Mouse (Mus musculus): Measurements from ENCODE around the gene Chrnb1. TPM values are rescaled to one million over a fixed set of nuclear protein-coding genes. Genes with fewer than 3 reads are reported as not detected.

The Chrnb1 gene
- total RNA-seq, 2 experiments from 2014 or later: 36.2 to 53.1 TPM

Other genes starting within 250 kb of the Chrnb1 start
- gene Dnah2, start 246.8 kb downstream of the Chrnb1 start, total RNA-seq (2021): under 1 TPM; 0.03 to 0.48 TPM
- under 1 TPM; 0.35 to 0.69 TPM for gene Efnb3, start 235.7 kb downstream of the Chrnb1 start, total RNA-seq (2021)
- gene Wrap53, start 215.7 kb downstream of the Chrnb1 start, total RNA-seq (2021): 1 to 10 TPM; 3.4 to 3.7 TPM
- gene Trp53, start 215.6 kb downstream of the Chrnb1 start, total RNA-seq (2021): 10 to 100 TPM; 12.2 to 12.7 TPM
- gene Atp1b2, start 190.0 kb downstream of the Chrnb1 start, total RNA-seq (2021): 100 to 1,000 TPM; 365 to 378 TPM
- under 1 TPM in 1 of 2 experiments, not detected in 1; 0.62 TPM for gene Shbg, start 178.0 kb downstream of the Chrnb1 start, total RNA-seq (2021)
- gene Sat2, start 173.9 kb downstream of the Chrnb1 start, total RNA-seq (2021): 1 to 10 TPM; 2.3 to 2.8 TPM
- gene Fxr2, start 163.0 kb downstream of the Chrnb1 start, total RNA-seq (2021): 10 to 100 TPM; 76.0 to 77.1 TPM
- gene Sox15, start 140.6 kb downstream of the Chrnb1 start, total RNA-seq (2021): not detected
- 10 to 100 TPM in 1 of 2 experiments, 1 to 10 TPM in 1; 6.6 to 10.0 TPM for gene Mpdu1, start 133.3 kb downstream of the Chrnb1 start, total RNA-seq (2021)
- gene Cd68, start 129.8 kb downstream of the Chrnb1 start, total RNA-seq (2021): 1 to 10 TPM; 1.3 to 9.1 TPM
- gene Eif4a1, start 123.5 kb downstream of the Chrnb1 start, total RNA-seq (2021): 100 to 1,000 TPM in 1 of 2 experiments, 10 to 100 TPM in 1; 99.8 to 102 TPM
- 10 to 100 TPM; 19.1 to 23.5 TPM for gene Senp3, start 113.9 kb downstream of the Chrnb1 start, total RNA-seq (2021)
- 1 to 10 TPM in 1 of 2 experiments, under 1 TPM in 1; 0.67 to 1.5 TPM for gene Tnfsf13, start 110.2 kb downstream of the Chrnb1 start, total RNA-seq (2021)
- 10 to 100 TPM in 1 of 2 experiments, 1 to 10 TPM in 1; 8.3 to 11.6 TPM for gene Tnfsf12, start 100.1 kb downstream of the Chrnb1 start, total RNA-seq (2021)
- 1 to 10 TPM in 1 of 2 experiments, under 1 TPM in 1; 0.87 to 2.1 TPM for gene Tnfsfm13, start 99.8 kb downstream of the Chrnb1 start, total RNA-seq (2021)
- 10 to 100 TPM; 24.7 to 27.5 TPM for gene Polr2a, start 37.3 kb downstream of the Chrnb1 start, total RNA-seq (2021)
- not detected for gene Slc35g3, start 34.0 kb downstream of the Chrnb1 start, total RNA-seq (2021)
- gene Zbtb4, start 30.0 kb downstream of the Chrnb1 start, total RNA-seq (2021): 10 to 100 TPM; 23.0 to 28.1 TPM
- 1 to 10 TPM; 6.3 to 6.7 TPM for gene Fgf11, start 5.9 kb upstream of the Chrnb1 start, total RNA-seq (2021)
- under 1 TPM; 0.18 to 0.35 TPM for gene Tmem102, start 9.7 kb upstream of the Chrnb1 start, total RNA-seq (2021)
- not detected for gene Gm39566, start 19.4 kb upstream of the Chrnb1 start, total RNA-seq (2021)
- gene Spem2, start 22.5 kb upstream of the Chrnb1 start, total RNA-seq (2021): not detected
- gene Spem1, start 26.2 kb upstream of the Chrnb1 start, total RNA-seq (2021): not detected
- 1 to 10 TPM; 3.1 to 3.9 TPM for gene Nlgn2, start 41.8 kb upstream of the Chrnb1 start, total RNA-seq (2021)
- 100 to 1,000 TPM; 126 to 144 TPM for gene Tmem256, start 42.6 kb upstream of the Chrnb1 start, total RNA-seq (2021)
- 10 to 100 TPM; 10.8 to 13.7 TPM for gene Plscr3, start 50.4 kb upstream of the Chrnb1 start, total RNA-seq (2021)
- under 1 TPM in 1 of 2 experiments, not detected in 1; 0.11 TPM for gene Tnk1, start 62.8 kb upstream of the Chrnb1 start, total RNA-seq (2021)
- not detected for gene Tmem95, start 82.1 kb upstream of the Chrnb1 start, total RNA-seq (2021)
- gene Kctd11, start 85.5 kb upstream of the Chrnb1 start, total RNA-seq (2021): 1 to 10 TPM; 1.7 to 2.2 TPM
- under 1 TPM; 0.26 to 0.38 TPM for gene Acap1, start 99.6 kb upstream of the Chrnb1 start, total RNA-seq (2021)
- not detected for gene 2810408A11Rik, start 105.0 kb upstream of the Chrnb1 start, total RNA-seq (2021)
- gene Neurl4, start 105.1 kb upstream of the Chrnb1 start, total RNA-seq (2021): 10 to 100 TPM; 25.4 to 26.0 TPM
- 10 to 100 TPM; 34.6 to 35.2 TPM for gene Gps2, start 117.9 kb upstream of the Chrnb1 start, total RNA-seq (2021)
- gene Eif5a, start 126.0 kb upstream of the Chrnb1 start, total RNA-seq (2021): 100 to 1,000 TPM; 417 to 422 TPM
- gene Ybx2, start 139.9 kb upstream of the Chrnb1 start, total RNA-seq (2021): 10 to 100 TPM; 10.4 to 10.9 TPM
- gene Slc2a4, start 152.2 kb upstream of the Chrnb1 start, total RNA-seq (2021): 100 to 1,000 TPM; 306 to 340 TPM
- gene Cldn7, start 168.8 kb upstream of the Chrnb1 start, total RNA-seq (2021): under 1 TPM in 1 of 2 experiments, not detected in 1; 0.91 TPM
- 100 to 1,000 TPM; 195 to 205 TPM for gene Ctdnep1, start 185.2 kb upstream of the Chrnb1 start, total RNA-seq (2021)
- gene Elp5, start 186.6 kb upstream of the Chrnb1 start, total RNA-seq (2021): 10 to 100 TPM; 37.0 to 44.2 TPM
- 100 to 1,000 TPM; 148 to 170 TPM for gene Gabarap, start 195.2 kb upstream of the Chrnb1 start, total RNA-seq (2021)
- 10 to 100 TPM; 15.0 to 16.1 TPM for gene Phf23, start 199.8 kb upstream of the Chrnb1 start, total RNA-seq (2021)
- gene Dvl2, start 204.7 kb upstream of the Chrnb1 start, total RNA-seq (2021): 1 to 10 TPM; 3.7 to 4.1 TPM
- 100 to 1,000 TPM; 342 to 380 TPM for gene Acadvl, start 219.5 kb upstream of the Chrnb1 start, total RNA-seq (2021)
- 1 to 10 TPM; 5.6 to 6.9 TPM for gene Dlg4, start 221.0 kb upstream of the Chrnb1 start, total RNA-seq (2021)

All from gastrocnemius, postnatal 25 days (tissue).